Mouse (Mus musculus) granulocyte monocyte progenitor cell, adult 5-6 weeks (primary cell): Measurements from ENCODE around the gene Bicdl2. TPM values are rescaled to one million over a fixed set of nuclear protein-coding genes. Genes with fewer than 3 reads are reported as not detected.
A peak's percentile ranks its signal among the peaks of the same experiment; 100 is the strongest.

Experiments
- ATAC-seq: replicated peaks from 2 replicates; pipeline ENCODE4 v1.8.0; 2016; ENCODE audit warnings: mild to moderate bottlenecking, moderate TSS enrichment, inconsistent platforms; ENCODE audit not compliant: poor library complexity, severe bottlenecking
- total RNA-seq, 2 experiments: library from RNA; stranded (forward) in 1 of 2; stranded (reverse) in 1 of 2; fragments of 200-712, 200-1000 nt in 1 of 2; fragments of >200 nt in 1 of 2; fragmentation: Nextera tagmentation in 1 of 2; gene quantifications; 2 replicates each; pipeline ENCODE4 v1.2.3; 2014 to 2017

The Bicdl2 gene
- total RNA-seq (2014; fragmentation: Nextera tagmentation) (not detected in 2 replicates), total RNA-seq (2017) (not detected in 2 replicates)

GRCm38 (mm10) chr17:23660117-23660875, at the start of gene Bicdl2:
Gene Bicdl2 (plus strand): TSS chr17:23660506.
- 0 out of 2 replicates have a peak, but pooled peaks have one; percentile 18 for ATAC-seq

- peak; percentile 80 for ATAC-seq
Measured at GRCm38 (mm10) chr17:23617087-23617486, 43.2 kb upstream of the Bicdl2 start.

GRCm38 (mm10) chr17:23620351-23620750, 40.0 kb upstream of the Bicdl2 start:
- ATAC-seq: no peak

- no peak for ATAC-seq
Measured at GRCm38 (mm10) chr17:23627813-23628212, 32.5 kb upstream of the Bicdl2 start.

- ATAC-seq: peak; percentile 94
Measured at GRCm38 (mm10) chr17:23630195-23631020, 29.9 kb upstream of the Bicdl2 start.

- no peak for ATAC-seq
Measured at GRCm38 (mm10) chr17:23631241-23631640, 29.1 kb upstream of the Bicdl2 start.

GRCm38 (mm10) chr17:23644613-23645495, 15.5 kb upstream of the Bicdl2 start, which contains the start of gene Mmp25:
Gene Mmp25 (minus strand): TSS chr17:23645277.
- ATAC-seq: peak; percentile 84

- ATAC-seq: no peak
Measured at GRCm38 (mm10) chr17:23645894-23646293, 14.4 kb upstream of the Bicdl2 start.

GRCm38 (mm10) chr17:23651363-23651762, 8.9 kb upstream of the Bicdl2 start:
- ATAC-seq: 0 out of 2 replicates have a peak, but pooled peaks have one; percentile 18

GRCm38 (mm10) chr17:23653324-23653723, 7.0 kb upstream of the Bicdl2 start:
- peak; percentile 52 for ATAC-seq

- peak; percentile 55 for ATAC-seq
Measured at GRCm38 (mm10) chr17:23654001-23654400, 6.3 kb upstream of the Bicdl2 start.

- ATAC-seq: peak; percentile 60
Measured at GRCm38 (mm10) chr17:23654410-23654809, 5.9 kb upstream of the Bicdl2 start.

GRCm38 (mm10) chr17:23658450-23658849, 1.9 kb upstream of the Bicdl2 start:
- ATAC-seq: no peak

GRCm38 (mm10) chr17:23660876-23661200, 532 bp downstream of the Bicdl2 start:
- 0 out of 2 replicates have a peak, but pooled peaks have one; percentile 13 for ATAC-seq

GRCm38 (mm10) chr17:23661526-23661925, 1.2 kb downstream of the Bicdl2 start:
- ATAC-seq: peak; percentile 26

GRCm38 (mm10) chr17:23664556-23665021, 4.3 kb downstream of the Bicdl2 start:
- peak; percentile 57 for ATAC-seq

GRCm38 (mm10) chr17:23665511-23665910, 5.2 kb downstream of the Bicdl2 start:
- ATAC-seq: no peak

GRCm38 (mm10) chr17:23670516-23671074, 10.3 kb downstream of the Bicdl2 start:
- ATAC-seq: no peak

GRCm38 (mm10) chr17:23671519-23671918, 11.2 kb downstream of the Bicdl2 start:
- no peak for ATAC-seq

GRCm38 (mm10) chr17:23672761-23673160, 12.5 kb downstream of the Bicdl2 start:
- no peak for ATAC-seq
